Mouse (Mus musculus): ENCODE results near the gene Hoxd11.

The Hoxd11 gene

GRCm38 (mm10) chr2:74711721-74712621 is 32.6 kb downstream of the Hoxd11 start, which contains the start of the genes Hoxd3 and Hoxd4:
Hoxd3 (plus strand) TSS chr2:74711927.
Hoxd4 (plus strand) TSS chr2:74711929.
- no peak for DNase-seq

GRCm38 (mm10) chr2:74713239-74714150 is 34.1 kb downstream of the Hoxd11 start:
- no peak for DNase-seq

- no peak for DNase-seq
These were observed 34.9 kb downstream of the Hoxd11 start for GRCm38 (mm10) chr2:74714156-74714789.

- no peak for DNase-seq
These were observed 35.5 kb downstream of the Hoxd11 start for GRCm38 (mm10) chr2:74714881-74715280.

- DNase-seq, result peak; percentile 27
These were observed 36.3 kb downstream of the Hoxd11 start for GRCm38 (mm10) chr2:74715504-74716241.

- no peak for DNase-seq
These were observed 41.0 kb downstream of the Hoxd11 start for GRCm38 (mm10) chr2:74720384-74720783.

- no peak for DNase-seq
These were observed 41.7 kb downstream of the Hoxd11 start for GRCm38 (mm10) chr2:74720955-74721491.

GRCm38 (mm10) chr2:74721882-74722281 is 42.5 kb downstream of the Hoxd11 start:
- DNase-seq, result no peak

GRCm38 (mm10) chr2:74722949-74723348 is 43.6 kb downstream of the Hoxd11 start:
- DNase-seq, result no peak

GRCm38 (mm10) chr2:74724244-74725015 is 45.1 kb downstream of the Hoxd11 start:
- no peak for DNase-seq

- DNase-seq, result no peak
These were observed 45.8 kb downstream of the Hoxd11 start for GRCm38 (mm10) chr2:74725171-74725570.

GRCm38 (mm10) chr2:74726551-74726950 is 47.2 kb downstream of the Hoxd11 start, which contains the start of gene Gm28230:
Gm28230 (plus strand) TSS chr2:74726728.
- DNase-seq, result no peak

- no peak for DNase-seq
These were observed 47.7 kb downstream of the Hoxd11 start for GRCm38 (mm10) chr2:74726973-74727639.

GRCm38 (mm10) chr2:74727640-74728302 is 48.4 kb downstream of the Hoxd11 start:
- DNase-seq, result no peak

- no peak for DNase-seq
These were observed 48.9 kb downstream of the Hoxd11 start for GRCm38 (mm10) chr2:74728303-74728680.

GRCm38 (mm10) chr2:74730331-74730730 is 51.0 kb downstream of the Hoxd11 start:
- DNase-seq, result no peak

- no peak for DNase-seq
These were observed 51.7 kb downstream of the Hoxd11 start for GRCm38 (mm10) chr2:74731055-74731454.

- no peak for DNase-seq
These were observed 52.6 kb downstream of the Hoxd11 start for GRCm38 (mm10) chr2:74731799-74732512.
